9 mouse cellular contexts compared by ENCODE assay signal in genomic region chr9:117902239-117902939, GRCm38 (mm10).
DNase-seq lines count a peak whose midpoint lies in the region; ATAC-seq and TF ChIP-seq lines count a peak whose summit lies in the region.
"Had no signal": no experiment of that assay in that cellular context is flagged by ENCODE, and none has a peak within 500 bp of the region (broad histone marks: within the 10 kb centered on the region; RNA-seq: fewer than 3 reads in every experiment).

No protein-coding gene starts in this region.

- H3K4me2 ChIP-seq in heart, embryonic 13.5 days: peak overlapping the region; percentile 31; the same call in 1 of the 2 replicates
- no peak overlapping the region for H3K4me2 ChIP-seq in intestine, postnatal 0 days (replicated peaks; ENCODE audit: low read depth)

- no peak for TF ChIP-seq CTCF in intestine, postnatal 0 days (IDR thresholded peaks at IDR 0.05; ENCODE audit: low read depth)

- DNase-seq in heart, postnatal 4 days: no peak
- peak; percentile 52 to 59 for DNase-seq in B cell, adult 2 months
- peak; percentile 91 for DNase-seq in induced T-regulatory cell, adult 2 months (ENCODE audit: low read depth)
- no peak for DNase-seq in embryo, embryonic 9.5 days (ENCODE audit: extremely low spot score)

- peaks cover 9% of the 10 kb centered on the region for H3K4me1 ChIP-seq in heart, embryonic 13.5 days
- H3K4me1 ChIP-seq in intestine, postnatal 0 days (replicated peaks; ENCODE audit: control insufficient read depth, insufficient read depth, low read length): no peaks in the 10 kb centered on the region

- 62% methylated on average over 20 of the region's 20 CpGs for WGBS in heart, embryonic 13.5 days
- 78% methylated on average over 20 of the region's 20 CpGs for WGBS in intestine, postnatal 0 days

- H3K36me3 ChIP-seq in heart, embryonic 13.5 days: no peaks in the 10 kb centered on the region
- no peaks in the 10 kb centered on the region for H3K36me3 ChIP-seq in intestine, postnatal 0 days (ENCODE audit: control insufficient read depth, insufficient read depth)

- no peak overlapping the region for H3K27ac ChIP-seq in heart, embryonic 13.5 days (replicated peaks)
- H3K27ac ChIP-seq in intestine, postnatal 0 days (ENCODE audit: low read depth, low read length): no peak overlapping the region
- H3K27ac ChIP-seq: left cerebral cortex, adult 2 months had no signal

- 0 out of 2 replicates have a peak, but pooled peaks cover 2% of the 10 kb centered on the region for H3K27me3 ChIP-seq in heart, embryonic 13.5 days (replicated peaks)
- H3K27me3 ChIP-seq in intestine, postnatal 0 days (replicated peaks; ENCODE audit: control insufficient read depth, insufficient read depth, low read length): no peaks in the 10 kb centered on the region

- H3K9ac ChIP-seq in heart, embryonic 13.5 days: no peak overlapping the region
- H3K9ac ChIP-seq in intestine, postnatal 0 days (ENCODE audit: low read depth, low read length): no peak overlapping the region

- no peaks in the 10 kb centered on the region for H3K9me3 ChIP-seq in heart, embryonic 13.5 days
- H3K9me3 ChIP-seq in intestine, postnatal 0 days (ENCODE audit: control insufficient read depth): no peaks in the 10 kb centered on the region

- H3K4me3 ChIP-seq in heart, embryonic 13.5 days: no peak overlapping the region
- H3K4me3 ChIP-seq in intestine, postnatal 0 days (ENCODE audit: low read depth, low read length): no peak overlapping the region
- H3K4me3 ChIP-seq: left cerebral cortex, adult 2 months had no signal

- ATAC-seq in heart, embryonic 13.5 days (ENCODE audit: extremely low read depth, insufficient number of reproducible peaks, low FRiP score, low TSS enrichment): no peak
- ATAC-seq in neutrophil, adult 5-6 weeks (ENCODE audit: extremely low read depth, insufficient number of reproducible peaks, low FRiP score, poor library complexity, severe bottlenecking): peak; percentile 70
- no peak for ATAC-seq in intestine, postnatal 0 days
- ATAC-seq in cerebellum, adult (ENCODE audit: insufficient number of reproducible peaks, low FRiP score, low TSS enrichment): no peak

Comparison
In these comparisons a context has a peak if more than half of its experiments do, and no peak if none do; other contexts are left out.
1. DNase-seq: peak in B cell, adult 2 months (2 of 2) and induced T-regulatory cell, adult 2 months (single experiment); none in heart, postnatal 4 days (single experiment) and embryo, embryonic 9.5 days (single experiment).